Comparison of ENCODE assay signal across 25 mouse cellular contexts in the genomic region with DNA sequence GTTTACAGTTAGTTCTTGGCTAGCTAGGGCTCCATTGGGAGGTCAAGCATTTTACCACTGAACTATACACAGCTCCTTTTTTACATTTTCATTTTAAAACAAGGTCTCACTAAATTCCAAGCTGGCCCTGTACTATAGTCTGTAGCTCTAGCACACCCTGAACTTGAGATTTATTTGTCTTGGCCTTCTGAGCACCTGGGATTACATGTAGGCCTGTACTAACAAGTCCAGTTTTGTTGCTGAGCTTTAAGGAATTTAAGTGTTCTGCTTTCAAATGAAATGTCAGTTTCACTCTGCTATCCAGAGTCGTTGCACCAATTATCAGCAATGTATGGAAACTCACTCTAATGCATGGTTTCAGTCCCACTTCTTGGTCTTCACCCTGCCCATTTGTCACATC. TPM values are rescaled to one million over a fixed set of nuclear protein-coding genes. Genes with fewer than 3 reads are reported as not detected.
DNase-seq lines count a peak whose midpoint lies in the region; ATAC-seq and TF ChIP-seq lines count a peak whose summit lies in the region.
"Had no signal": no experiment of that assay in that cellular context is flagged by ENCODE, and none has a peak within 500 bp of the region (broad histone marks: within the 10 kb centered on the region; RNA-seq: fewer than 3 reads in every experiment).

No protein-coding gene starts in this region.

- TF ChIP-seq CTCF in gastrocnemius, adult 2 months (IDR thresholded peaks at IDR 0.05) = no peak

- no peak overlapping the region for H3K9ac ChIP-seq in lung, embryonic 16.5 days (ENCODE audit: low read length)
- no peak overlapping the region for H3K9ac ChIP-seq in embryonic facial prominence, embryonic 15.5 days
- no peak overlapping the region for H3K9ac ChIP-seq in stomach, embryonic 16.5 days (ENCODE audit: low read length)
- H3K9ac ChIP-seq: forebrain, embryonic 12.5 days; forebrain, postnatal 0 days; intestine, embryonic 15.5 days; liver, embryonic 12.5 days; liver, postnatal 0 days had no signal

- no peak overlapping the region for H3K4me3 ChIP-seq in gastrocnemius, adult 2 months
- H3K4me3 ChIP-seq in lung, embryonic 16.5 days (ENCODE audit: low read length) = no peak overlapping the region
- H3K4me3 ChIP-seq in embryonic facial prominence, embryonic 15.5 days (replicated peaks) = no peak overlapping the region
- no peak overlapping the region for H3K4me3 ChIP-seq in stomach, embryonic 16.5 days (replicated peaks; ENCODE audit: low read length)
- H3K4me3 ChIP-seq: erythroblast, embryonic 14.5 days; forebrain, embryonic 12.5 days; intestine, embryonic 15.5 days; liver, embryonic 12.5 days had no signal

- 69% methylated on average over 1 of the region's 1 CpGs for WGBS in lung, embryonic 16.5 days
- WGBS in embryonic facial prominence, embryonic 15.5 days = 72% methylated on average over 1 of the region's 1 CpGs
- 66% methylated on average over 1 of the region's 1 CpGs for WGBS in stomach, embryonic 16.5 days

- no peak overlapping the region for H3K4me2 ChIP-seq in lung, embryonic 16.5 days (ENCODE audit: low read depth, low read length)
- H3K4me2 ChIP-seq in embryonic facial prominence, embryonic 15.5 days (replicated peaks) = no peak overlapping the region
- no peak overlapping the region for H3K4me2 ChIP-seq in stomach, embryonic 16.5 days (ENCODE audit: low read depth, low read length)
- H3K4me2 ChIP-seq: forebrain, embryonic 12.5 days; intestine, embryonic 15.5 days; liver, embryonic 12.5 days had no signal

- no peak for DNase-seq in gastrocnemius, adult 2 months
- DNase-seq in gastrocnemius, adult 18-20 months (ENCODE audit: low spot score) = no peak
- no peak for DNase-seq in lung, postnatal 25 days (ENCODE audit: low spot score)
- DNase-seq in B cell, adult 2 months = no peak
- DNase-seq: adrenal gland, postnatal 10 days; cerebellum, adult 8-10 months; cerebellum, postnatal 25 days; forebrain, postnatal 0 days; gastrocnemius, postnatal 36 days; kidney, adult 2 months; kidney, postnatal 4 days; liver, postnatal 0 days; midbrain, embryonic 14.5 days; thymus, adult 18-20 months; thymus, postnatal 25 days had no signal

- H3K27ac ChIP-seq in gastrocnemius, adult 2 months = peak overlapping the region; percentile 0; the same call in 1 of the 2 replicates
- H3K27ac ChIP-seq in lung, embryonic 16.5 days (ENCODE audit: low read length) = peak overlapping the region; percentile 20
- peak overlapping the region; percentile 34; the same call in 1 of the 2 replicates for H3K27ac ChIP-seq in embryonic facial prominence, embryonic 15.5 days (replicated peaks)
- peak overlapping the region; percentile 58 for H3K27ac ChIP-seq in stomach, embryonic 16.5 days (ENCODE audit: low read length)
- H3K27ac ChIP-seq: forebrain, embryonic 12.5 days; hindbrain, postnatal 0 days; intestine, embryonic 15.5 days; kidney, postnatal 0 days; liver, embryonic 12.5 days had no signal

- H3K9me3 ChIP-seq in lung, embryonic 16.5 days (ENCODE audit: control insufficient read depth, low read length) = no peaks in the 10 kb centered on the region
- no peaks in the 10 kb centered on the region for H3K9me3 ChIP-seq in embryonic facial prominence, embryonic 15.5 days (replicated peaks)
- H3K9me3 ChIP-seq in stomach, embryonic 16.5 days (replicated peaks; ENCODE audit: control insufficient read depth, low read length) = no peaks in the 10 kb centered on the region
- H3K9me3 ChIP-seq: forebrain, embryonic 12.5 days; intestine, embryonic 15.5 days; liver, embryonic 12.5 days had no signal

- peaks cover 25% of the 10 kb centered on the region for H3K4me1 ChIP-seq in lung, embryonic 16.5 days (replicated peaks; ENCODE audit: control insufficient read depth, insufficient read depth, low read length)
- H3K4me1 ChIP-seq in embryonic facial prominence, embryonic 15.5 days = peaks cover 13% of the 10 kb centered on the region
- H3K4me1 ChIP-seq in stomach, embryonic 16.5 days (ENCODE audit: control insufficient read depth, insufficient read depth, low read length) = peaks cover 18% of the 10 kb centered on the region

- no peak for ATAC-seq in lung, embryonic 16.5 days (ENCODE audit: low read depth)
- ATAC-seq in embryonic facial prominence, embryonic 15.5 days (ENCODE audit: insufficient number of reproducible peaks, low FRiP score, low TSS enrichment, low read depth) = no peak
- no peak for ATAC-seq in stomach, embryonic 16.5 days (ENCODE audit: insufficient read depth, low FRiP score)
- ATAC-seq: forebrain, postnatal 0 days; hindbrain, postnatal 0 days; intestine, embryonic 15.5 days; liver, embryonic 12.5 days; liver, postnatal 0 days; Patski had no signal

- no peaks in the 10 kb centered on the region for H3K36me3 ChIP-seq in lung, embryonic 16.5 days (ENCODE audit: control insufficient read depth, insufficient read depth, low read length)
- no peaks in the 10 kb centered on the region for H3K36me3 ChIP-seq in embryonic facial prominence, embryonic 15.5 days
- no peaks in the 10 kb centered on the region for H3K36me3 ChIP-seq in stomach, embryonic 16.5 days (ENCODE audit: control insufficient read depth, insufficient read depth, low read length)
- H3K36me3 ChIP-seq: forebrain, embryonic 12.5 days had no signal

- intact Hi-C loops in gastrocnemius, adult 2 months (cut with DNase I) = loop anchor here (5.0 kb wide), 1 partner anchor 34 kb away; no protein-coding TSS in a partner anchor

- H3K27me3 ChIP-seq in lung, embryonic 16.5 days (ENCODE audit: control insufficient read depth, insufficient read depth, low read depth, low read length) = no peaks in the 10 kb centered on the region
- H3K27me3 ChIP-seq in embryonic facial prominence, embryonic 15.5 days = no peaks in the 10 kb centered on the region
- no peaks in the 10 kb centered on the region for H3K27me3 ChIP-seq in stomach, embryonic 16.5 days (ENCODE audit: control insufficient read depth, insufficient read depth, low read length)
- H3K27me3 ChIP-seq: forebrain, embryonic 12.5 days; intestine, embryonic 15.5 days; liver, embryonic 12.5 days; Patski had no signal

RNA-seq across cellular contexts. Expression of a gene that starts 5.9 kb away (rescaled TPM):
- total RNA-seq in gastrocnemius, adult 2 months (2021) = 10 to 100 TPM; 24.3 to 27.0 TPM
- 10 to 100 TPM; 22.7 to 24.3 TPM for total RNA-seq in gastrocnemius, adult 18-20 months (2021)
- 84.3 and 93.1 TPM in 2 replicates for polyA plus RNA-seq in lung, embryonic 16.5 days (2015; fragmentation: Nextera tagmentation; extraction: Ambion mirVana)
- polyA plus RNA-seq in embryonic facial prominence, embryonic 15.5 days (2015; fragmentation: Nextera tagmentation; extraction: Ambion mirVana) = 98.8 and 99.1 TPM in 2 replicates
- polyA plus RNA-seq in stomach, embryonic 16.5 days (2015; fragmentation: Nextera tagmentation; extraction: Ambion mirVana) = 52.8 and 54.5 TPM in 2 replicates

RNA-seq across cellular contexts. Expression of a gene that starts 39.5 kb away (rescaled TPM):
- total RNA-seq in gastrocnemius, adult 2 months (2021) = 1 to 10 TPM; 3.1 to 4.4 TPM
- 1 to 10 TPM; 3.0 to 3.9 TPM for total RNA-seq in gastrocnemius, adult 18-20 months (2021)
- 10.5 and 13.4 TPM in 2 replicates for polyA plus RNA-seq in lung, embryonic 16.5 days (2015; fragmentation: Nextera tagmentation; extraction: Ambion mirVana)
- 13.5 and 15.0 TPM in 2 replicates for polyA plus RNA-seq in embryonic facial prominence, embryonic 15.5 days (2015; fragmentation: Nextera tagmentation; extraction: Ambion mirVana)
- 11.7 and 13.9 TPM in 2 replicates for polyA plus RNA-seq in stomach, embryonic 16.5 days (2015; fragmentation: Nextera tagmentation; extraction: Ambion mirVana)

Comparison
In these comparisons a context has a peak if more than half of its experiments do, and no peak if none do; other contexts are left out.
1. H3K27ac ChIP-seq: peak in every context shown above with its lines; median percentile 58 in stomach, embryonic 16.5 days; 34 in embryonic facial prominence, embryonic 15.5 days; 20 in lung, embryonic 16.5 days; 0 in gastrocnemius, adult 2 months.